ENCODE assay signal across 35 mouse cellular contexts in the genomic region with DNA sequence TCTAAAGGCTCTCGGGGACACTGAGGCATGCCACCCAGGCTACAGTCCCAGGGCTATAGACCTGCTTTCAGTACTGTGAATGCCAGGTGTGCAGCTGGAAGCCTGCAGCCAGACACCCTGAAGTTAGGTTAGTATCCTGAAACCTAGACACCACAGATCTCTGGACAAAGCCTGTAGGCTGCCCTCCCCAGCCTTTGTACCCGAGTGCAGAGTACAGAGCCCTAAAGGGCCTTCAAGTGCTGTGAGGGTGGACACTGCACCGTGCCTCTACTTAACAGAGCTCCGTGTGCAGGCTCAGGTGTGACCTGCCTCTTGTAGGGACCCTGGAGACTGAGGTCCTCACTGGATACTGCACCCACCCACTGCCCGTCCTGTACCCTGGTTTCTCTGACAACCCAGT. TPM values are rescaled to one million over a fixed set of nuclear protein-coding genes. Genes with fewer than 3 reads are reported as not detected.
DNase-seq lines count a peak whose midpoint lies in the region; ATAC-seq lines count a peak whose summit lies in the region.
"Had no signal": no experiment of that assay in that cellular context is flagged by ENCODE, and none has a peak within 500 bp of the region (broad histone marks: within the 10 kb centered on the region; RNA-seq: fewer than 3 reads in every experiment).

No protein-coding gene starts in this region.

- H3K27me3 ChIP-seq in forebrain, embryonic 11.5 days (ENCODE audit: control insufficient read depth, insufficient read depth, low read length): no peaks in the 10 kb centered on the region
- H3K27me3 ChIP-seq in forebrain, embryonic 15.5 days: no peaks in the 10 kb centered on the region
- H3K27me3 ChIP-seq: embryonic facial prominence, embryonic 12.5 days; heart, embryonic 15.5 days; hindbrain, embryonic 12.5 days; midbrain, embryonic 13.5 days; stomach, embryonic 15.5 days had no signal

- peak overlapping the region; percentile 29 for H3K9ac ChIP-seq in forebrain, embryonic 11.5 days (ENCODE audit: low read length)
- H3K9ac ChIP-seq in forebrain, embryonic 15.5 days (replicated peaks): no peak overlapping the region
- H3K9ac ChIP-seq: embryonic facial prominence, embryonic 12.5 days; heart, embryonic 15.5 days; hindbrain, embryonic 12.5 days; liver, embryonic 12.5 days; liver, postnatal 0 days; midbrain, embryonic 13.5 days; stomach, embryonic 15.5 days had no signal

- DNase-seq in forebrain, embryonic 11.5 days (ENCODE audit: low spot score): no peak
- peak; percentile 37 for DNase-seq in kidney, adult 18-20 months
- no peak for DNase-seq in kidney, postnatal 10 days
- DNase-seq in kidney, adult 8-10 months: peak; percentile 44 to 53
- peak; percentile 53 to 70 for DNase-seq in kidney, postnatal 25 days
- no peak for DNase-seq in layer of hippocampus, postnatal 14 days (ENCODE audit: low spot score in 2 of 2)
- no peak for DNase-seq in right cerebral cortex, postnatal 10 days (ENCODE audit: low spot score in 2 of 2)
- DNase-seq: adrenal gland, postnatal 10 days; cerebellum, adult 9-10 months; cerebellum, postnatal 36 days; gastrocnemius, postnatal 10 days; liver, postnatal 0 days; lung, postnatal 4 days; right cerebral cortex, postnatal 25 days had no signal

- ATAC-seq in forebrain, embryonic 11.5 days (replicated peaks; ENCODE audit: low FRiP score): no peak
- no peak for ATAC-seq in forebrain, embryonic 15.5 days (replicated peaks)
- ATAC-seq: liver, embryonic 12.5 days; liver, postnatal 0 days; Patski had no signal

- no peak overlapping the region for H3K4me2 ChIP-seq in forebrain, embryonic 11.5 days (ENCODE audit: low read depth, low read length, severe bottlenecking)
- H3K4me2 ChIP-seq in forebrain, embryonic 15.5 days (replicated peaks): no peak overlapping the region
- H3K4me2 ChIP-seq: embryonic facial prominence, embryonic 12.5 days; heart, embryonic 15.5 days; hindbrain, embryonic 12.5 days; liver, embryonic 12.5 days; midbrain, embryonic 13.5 days; stomach, embryonic 15.5 days had no signal

- H3K9me3 ChIP-seq in forebrain, embryonic 11.5 days (ENCODE audit: control insufficient read depth, low read length): no peaks in the 10 kb centered on the region
- no peaks in the 10 kb centered on the region for H3K9me3 ChIP-seq in forebrain, embryonic 15.5 days
- H3K9me3 ChIP-seq: embryonic facial prominence, embryonic 12.5 days; heart, embryonic 15.5 days; hindbrain, embryonic 12.5 days; liver, embryonic 12.5 days; megakaryocyte, embryonic 14.5 days; midbrain, embryonic 13.5 days; stomach, embryonic 15.5 days had no signal

- 79% methylated on average over 5 of the region's 5 CpGs for WGBS in forebrain, embryonic 11.5 days
- WGBS in forebrain, embryonic 15.5 days: 84% methylated on average over 5 of the region's 5 CpGs

- 0 out of 2 replicates have a peak overlapping the region, but pooled peaks have one; percentile 6 for H3K27ac ChIP-seq in forebrain, embryonic 11.5 days (ENCODE audit: low read depth, low read length)
- H3K27ac ChIP-seq in forebrain, embryonic 15.5 days (replicated peaks): no peak overlapping the region
- H3K27ac ChIP-seq: embryonic facial prominence, embryonic 12.5 days; heart, embryonic 15.5 days; hindbrain, embryonic 12.5 days; kidney, postnatal 0 days; liver, embryonic 12.5 days; midbrain, embryonic 13.5 days; stomach, embryonic 15.5 days had no signal

- H3K4me1 ChIP-seq in forebrain, embryonic 11.5 days (replicated peaks; ENCODE audit: control insufficient read depth, insufficient read depth, low read length): peaks cover 9% of the 10 kb centered on the region; the same call in 1 of the 2 replicates
- 0 out of 2 replicates have a peak, but pooled peaks cover 7% of the 10 kb centered on the region for H3K4me1 ChIP-seq in forebrain, embryonic 15.5 days

- H3K4me3 ChIP-seq in forebrain, embryonic 11.5 days (ENCODE audit: low read depth, low read length): no peak overlapping the region
- H3K4me3 ChIP-seq in forebrain, embryonic 15.5 days: no peak overlapping the region
- H3K4me3 ChIP-seq: embryonic facial prominence, embryonic 12.5 days; heart, embryonic 15.5 days; hindbrain, embryonic 12.5 days; liver, embryonic 12.5 days; megakaryocyte, embryonic 14.5 days; midbrain, embryonic 13.5 days; stomach, embryonic 15.5 days had no signal

- H3K36me3 ChIP-seq in forebrain, embryonic 11.5 days (ENCODE audit: control insufficient read depth, insufficient read depth, low read length): no peaks in the 10 kb centered on the region
- H3K36me3 ChIP-seq in forebrain, embryonic 15.5 days: no peaks in the 10 kb centered on the region
- H3K36me3 ChIP-seq: embryonic facial prominence, embryonic 12.5 days; heart, embryonic 15.5 days; hindbrain, embryonic 12.5 days; liver, embryonic 12.5 days; midbrain, embryonic 13.5 days; stomach, embryonic 15.5 days had no signal

RNA-seq across cellular contexts. Expression of gene Egfl7, which starts 19.3 kb away (rescaled TPM):
- 58.4 and 63.7 TPM in 2 replicates for polyA plus RNA-seq in forebrain, embryonic 11.5 days (2014; fragmentation: Nextera tagmentation; extraction: Ambion mirVana)
- 46.4 and 56.9 TPM in 2 replicates for polyA plus RNA-seq in forebrain, embryonic 15.5 days (2015; fragmentation: Nextera tagmentation; extraction: Ambion mirVana)
- 10 to 100 TPM; 80.2 to 84.1 TPM for total RNA-seq in layer of hippocampus, postnatal 14 days (2021)
- total RNA-seq: monocyte, adult 5-6 weeks had no signal

RNA-seq across cellular contexts. Expression of gene Gm20532, which starts 25.9 kb away (rescaled TPM):
- not detected in 2 replicates for polyA plus RNA-seq in forebrain, embryonic 11.5 days (2014; fragmentation: Nextera tagmentation; extraction: Ambion mirVana)
- polyA plus RNA-seq in forebrain, embryonic 15.5 days (2015; fragmentation: Nextera tagmentation; extraction: Ambion mirVana): not detected in 2 replicates
- not detected for total RNA-seq in layer of hippocampus, postnatal 14 days (2021)
- total RNA-seq: adrenal gland, postnatal 10 days; heart, adult 8-10 months; heart, postnatal 25 days; layer of hippocampus, adult 8-10 months; left cerebral cortex, postnatal 10 days; monocyte, adult 5-6 weeks had no signal
- polyA plus RNA-seq: embryonic facial prominence, embryonic 12.5 days; gonadal fat pad, adult 2 months; heart, embryonic 15.5 days; hindbrain, embryonic 12.5 days; kidney, postnatal 0 days; limb, embryonic 11.5 days; liver, embryonic 12.5 days; liver, postnatal 0 days; lung, embryonic 16.5 days; midbrain, embryonic 13.5 days; neural tube, embryonic 14.5 days; Patski; stomach, embryonic 15.5 days; urinary bladder, adult 2 months had no signal

RNA-seq across cellular contexts. Expression of gene Agpat2, which starts 43.7 kb away (rescaled TPM):
- 6.0 and 8.9 TPM in 2 replicates for polyA plus RNA-seq in forebrain, embryonic 11.5 days (2014; fragmentation: Nextera tagmentation; extraction: Ambion mirVana)
- 3.4 and 3.9 TPM in 2 replicates for polyA plus RNA-seq in forebrain, embryonic 15.5 days (2015; fragmentation: Nextera tagmentation; extraction: Ambion mirVana)
- total RNA-seq in layer of hippocampus, postnatal 14 days (2021): 1 to 10 TPM; 1.2 to 1.9 TPM

RNA-seq across cellular contexts. Expression of gene Notch1, which starts 44.0 kb away (rescaled TPM):
- 68.3 and 70.9 TPM in 2 replicates for polyA plus RNA-seq in forebrain, embryonic 11.5 days (2014; fragmentation: Nextera tagmentation; extraction: Ambion mirVana)
- 22.6 and 26.1 TPM in 2 replicates for polyA plus RNA-seq in forebrain, embryonic 15.5 days (2015; fragmentation: Nextera tagmentation; extraction: Ambion mirVana)
- total RNA-seq in layer of hippocampus, postnatal 14 days (2021): 10 to 100 TPM; 35.4 to 45.2 TPM
- total RNA-seq: MEL had no signal

Comparison
In these comparisons a context has a peak if more than half of its experiments do, and no peak if none do; other contexts are left out.
1. DNase-seq: peak in kidney, adult 18-20 months (single experiment), kidney, adult 8-10 months (2 of 2) and kidney, postnatal 25 days (2 of 2); none in forebrain, embryonic 11.5 days (single experiment), kidney, postnatal 10 days (single experiment), layer of hippocampus, postnatal 14 days (0 of 2) and right cerebral cortex, postnatal 10 days (0 of 2).